Mouse (Mus musculus) forebrain, postnatal 0 days (tissue): Measurements from ENCODE around the gene Apmap. TPM values are rescaled to one million over a fixed set of nuclear protein-coding genes. Genes with fewer than 3 reads are reported as not detected.

ENCODE experiments used
- ATAC-seq: fragments of 200-750 bp; cut with Nextera tagmentation; 2 replicates; pipeline ENCODE4 v1.8.0; 2017; ENCODE audit warnings: mild to moderate bottlenecking, moderate library complexity
- DNase-seq: peaks from one replicate; pipeline ENCODE4 v3.0.0-alpha.2; 2015
- H3K27ac ChIP-seq: fragments of 300-500 bp; sonication (generic); 2 replicates; pipeline ENCODE4 v1.5.1; 2014; ENCODE audit warnings: low read depth, mild to moderate bottlenecking, antibody characterized with exemption, low read length, moderate library complexity, mixed read lengths
- H3K27me3 ChIP-seq: fragments of 300-500 bp; sonication (generic); 2 replicates; pipeline ENCODE4 v1.6.1; 2014; ENCODE audit warnings: mild to moderate bottlenecking, low read length, mixed read lengths; ENCODE audit not compliant: insufficient read depth
- H3K36me3 ChIP-seq: fragments of 300-500 bp; sonication (generic); 2 replicates; pipeline ENCODE4 v1.6.1; 2014; ENCODE audit warnings: mild to moderate bottlenecking, moderate library complexity; ENCODE audit not compliant: insufficient read depth
- H3K4me1 ChIP-seq: fragments of 300-500 bp; sonication (generic); 2 replicates; pipeline ENCODE4 v1.6.1; 2014; ENCODE audit warnings: antibody characterized with exemption; ENCODE audit not compliant: insufficient read depth
- H3K4me2 ChIP-seq: fragments of 300-500 bp; sonication (generic); 2 replicates; pipeline ENCODE4 v1.6.1; 2014; ENCODE audit warnings: low read depth, mild to moderate bottlenecking, moderate library complexity
- H3K4me3 ChIP-seq: fragments of 300-500 bp; sonication (generic); 2 replicates; pipeline ENCODE4 v1.5.1; 2014; ENCODE audit warnings: low read depth, low read length, mixed read lengths
- H3K9ac ChIP-seq: fragments of 300-500 bp; sonication (generic); 2 replicates; pipeline ENCODE4 v1.6.1; 2014; ENCODE audit warnings: mild to moderate bottlenecking
- H3K9me3 ChIP-seq: fragments of 300-500 bp; sonication (generic); 2 replicates; pipeline ENCODE4 v1.6.1; 2016; ENCODE audit warnings: low read length
- CTCF ChIP-seq: sonication (generic); IDR thresholded peaks from 2 replicates; pipeline ENCODE4 v1.5.1; 2016; ENCODE audit warnings: antibody characterized with exemption, control low read depth, low read depth
- WGBS: fragments of 180-500 bp; shearing (Covaris S2); extraction: QIAGEN DNeasy Blood & Tissue Kit; methylation state at CpG from one replicate; pipeline ENCODE4 v1.1.7; 2014; 5-methylcytosine and 5-hydroxymethylcytosine counted together
- polyA plus RNA-seq: library from polyadenylated mRNA; unstranded; fragments of >200 nt; fragmentation: Nextera tagmentation; extraction: Ambion mirVana; gene quantifications from 2 replicates; pipeline ENCODE4 v1.2.1, GENCODE M21; 2015
- total RNA-seq: library from RNA; depleted of rRNA; stranded (reverse); fragments of >200 nt; gene quantifications from 2 replicates; pipeline ENCODE4 v1.2.3, GENCODE M21; 2014

The Apmap gene
- total and polyA plus RNA-seq, 2 experiments from 2014 or later: 43.0 to 53.5 TPM

DNA sequence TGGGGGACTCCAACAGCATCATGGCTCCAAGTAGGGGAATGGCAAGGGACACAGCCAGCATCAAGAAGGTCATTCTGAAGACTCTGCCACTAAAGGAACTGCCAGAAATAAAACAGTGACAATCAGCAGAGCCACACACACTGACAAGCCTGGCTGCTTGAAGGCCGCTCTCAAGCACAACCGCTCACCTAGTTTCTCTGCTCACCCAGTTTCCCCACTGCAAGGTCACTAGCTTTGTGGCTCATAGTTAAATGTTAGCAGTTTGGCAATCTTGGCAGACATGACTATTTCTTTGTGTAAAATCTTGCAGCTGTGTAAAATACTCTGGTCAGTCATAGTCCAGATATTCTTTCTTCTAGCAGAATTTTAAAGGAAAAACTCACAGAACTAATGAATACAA lies 8.1 kb downstream of the Apmap start:
- Histone ChIP-seq H3K4me3 (no peak overlapping the region), H3K4me1 (no peaks in the 10 kb centered on the region), H3K4me2 (no peak overlapping the region), H3K9ac (no peak overlapping the region), H3K27ac (no peak overlapping the region), H3K9me3 (no peaks in the 10 kb centered on the region), H3K36me3 (peaks cover 12% of the 10 kb centered on the region; the same call in 1 of the 2 replicates), H3K27me3 (no peaks in the 10 kb centered on the region)
- ATAC-seq (no peak), DNase-seq (no peak)
- TF ChIP-seq CTCF: no peak
- 96% methylated on average over 2 of the region's 2 CpGs for WGBS

DNA sequence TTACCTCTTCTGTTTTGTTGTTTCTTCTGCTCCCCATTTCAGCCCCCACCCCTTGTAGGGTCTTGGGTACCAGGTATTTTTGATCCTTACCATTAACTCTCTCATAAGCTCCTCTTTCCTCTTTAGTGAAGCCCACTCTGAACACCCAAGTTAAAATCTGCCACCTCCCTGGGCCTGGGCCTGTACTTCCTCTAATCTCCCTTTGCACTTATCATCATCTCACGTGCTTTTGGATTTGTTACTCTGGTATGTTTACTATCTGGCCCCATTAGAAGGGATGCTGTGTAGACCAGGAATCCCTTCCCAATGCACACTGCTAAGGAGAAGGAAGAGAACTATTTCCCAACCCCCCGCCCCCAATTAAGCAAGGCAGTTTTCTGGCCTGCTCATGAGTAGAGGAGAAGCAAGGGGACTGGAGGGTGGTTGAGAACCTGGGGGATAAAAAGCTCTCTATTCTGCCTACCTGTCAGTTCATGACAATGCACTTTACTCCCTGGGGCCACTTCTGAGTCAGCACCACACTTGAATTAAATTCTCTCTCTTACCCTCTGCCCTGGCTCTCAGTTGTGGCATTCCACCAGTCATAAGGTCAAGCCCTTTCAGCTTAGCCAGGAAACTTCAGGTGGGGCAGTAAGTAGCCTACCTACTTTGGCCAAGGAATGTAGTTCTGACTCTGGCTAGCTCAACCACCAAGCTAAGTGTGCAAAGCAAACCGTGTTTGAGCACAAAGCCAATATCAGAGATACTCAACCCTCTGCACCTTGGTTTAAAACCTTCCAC lies 12.8 kb downstream of the Apmap start:
- H3K27me3 ChIP-seq: no peaks in the 10 kb centered on the region
- H3K4me2 ChIP-seq: no peak overlapping the region
- no peak overlapping the region for H3K9ac ChIP-seq
- TF ChIP-seq CTCF: no peak
- DNase-seq: no peak
- no peak for ATAC-seq
- no peak overlapping the region for H3K27ac ChIP-seq
- H3K9me3 ChIP-seq: no peaks in the 10 kb centered on the region
- peaks cover 39% of the 10 kb centered on the region for H3K36me3 ChIP-seq
- H3K4me1 ChIP-seq: no peaks in the 10 kb centered on the region
- WGBS: 97% methylated on average over 3 of the region's 3 CpGs
- no peak overlapping the region for H3K4me3 ChIP-seq

DNA sequence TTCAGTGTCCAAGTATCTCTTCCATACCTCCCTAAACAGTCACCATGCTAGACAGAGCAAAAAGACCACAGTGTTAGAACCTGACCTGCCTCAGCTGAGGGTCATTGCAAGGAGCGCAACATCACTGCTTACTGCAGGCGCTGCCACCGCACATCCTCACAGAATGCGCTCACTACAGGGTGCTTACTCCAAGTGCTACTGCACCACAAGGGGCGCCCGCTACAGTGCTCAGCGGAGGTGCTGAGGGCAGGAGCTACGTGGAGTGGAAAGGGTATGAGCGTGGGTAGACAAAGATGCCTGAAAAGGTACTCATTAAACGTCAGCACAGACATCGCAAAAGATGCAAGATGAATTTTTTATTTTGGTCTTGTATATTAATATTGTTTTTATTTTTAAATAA lies 19.3 kb downstream of the Apmap start:
- Histone ChIP-seq H3K27me3 (no peaks in the 10 kb centered on the region), H3K36me3 (peaks cover 69% of the 10 kb centered on the region), H3K4me3 (no peak overlapping the region), H3K9ac (no peak overlapping the region), H3K9me3 (no peaks in the 10 kb centered on the region), H3K4me2 (no peak overlapping the region), H3K27ac (no peak overlapping the region), H3K4me1 (no peaks in the 10 kb centered on the region)
- 0 out of 2 replicates have a peak, but pooled peaks have one; percentile 14 for TF ChIP-seq CTCF
- ATAC-seq (no peak), DNase-seq (no peak)
- 72% methylated on average over 11 of the region's 11 CpGs for WGBS

DNA sequence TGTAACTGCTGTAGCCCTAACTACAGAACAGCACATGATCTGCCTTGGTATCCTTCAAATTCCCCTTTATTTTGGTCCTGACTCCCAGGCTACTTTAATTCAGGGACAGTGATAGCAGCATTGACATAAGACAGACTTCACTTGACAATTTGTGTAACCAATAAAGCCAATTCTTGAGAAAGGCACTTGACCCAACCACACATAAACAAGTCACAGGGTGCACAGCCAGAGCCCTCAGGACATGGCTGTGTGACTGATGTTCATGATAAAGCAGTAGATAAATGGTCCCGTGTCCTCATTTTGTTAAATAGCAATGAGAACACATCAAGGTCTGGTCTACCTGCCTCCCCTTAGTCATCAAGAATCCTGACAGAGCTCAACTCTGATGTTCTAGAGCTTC lies 28.7 kb downstream of the Apmap start:
- DNase-seq (no peak), ATAC-seq (no peak)
- TF ChIP-seq CTCF: no peak
- peaks cover 27% of the 10 kb centered on the region for H3K36me3 ChIP-seq
- H3K4me3 ChIP-seq: no peak overlapping the region
- no peaks in the 10 kb centered on the region for H3K9me3 ChIP-seq
- H3K27me3 ChIP-seq: no peaks in the 10 kb centered on the region
- no peak overlapping the region for H3K27ac ChIP-seq
- no peak overlapping the region for H3K9ac ChIP-seq
- no peak overlapping the region for H3K4me2 ChIP-seq
- 97% methylated on average over 1 of the region's 1 CpGs for WGBS
- no peaks in the 10 kb centered on the region for H3K4me1 ChIP-seq

DNA sequence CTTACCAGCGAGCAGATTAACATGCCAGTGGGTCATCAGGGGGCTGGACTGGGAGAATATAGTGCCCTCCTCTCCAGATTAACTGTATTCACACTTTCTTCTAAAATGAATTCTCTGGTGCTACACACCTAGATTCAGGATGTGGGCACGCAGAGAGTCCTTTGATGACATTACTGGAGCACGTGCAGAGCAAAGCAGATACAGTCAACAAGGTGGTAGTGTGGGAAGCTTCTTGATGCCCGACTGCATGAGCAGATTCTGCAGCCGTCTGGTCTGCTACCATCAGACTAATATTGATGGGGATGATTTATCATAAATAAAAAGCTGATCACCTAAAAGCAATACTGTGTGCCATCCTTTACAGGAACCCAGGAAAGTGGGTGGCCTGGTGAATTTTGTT lies 29.8 kb downstream of the Apmap start:
- no peak for DNase-seq
- H3K9ac ChIP-seq: no peak overlapping the region
- no peak for ATAC-seq
- no peaks in the 10 kb centered on the region for H3K4me1 ChIP-seq
- 87% methylated on average over 5 of the region's 5 CpGs for WGBS
- H3K4me3 ChIP-seq: no peak overlapping the region
- H3K27me3 ChIP-seq: no peaks in the 10 kb centered on the region
- no peak overlapping the region for H3K27ac ChIP-seq
- no peak overlapping the region for H3K4me2 ChIP-seq
- no peak for TF ChIP-seq CTCF
- H3K9me3 ChIP-seq: no peaks in the 10 kb centered on the region
- peaks cover 17% of the 10 kb centered on the region for H3K36me3 ChIP-seq

DNA sequence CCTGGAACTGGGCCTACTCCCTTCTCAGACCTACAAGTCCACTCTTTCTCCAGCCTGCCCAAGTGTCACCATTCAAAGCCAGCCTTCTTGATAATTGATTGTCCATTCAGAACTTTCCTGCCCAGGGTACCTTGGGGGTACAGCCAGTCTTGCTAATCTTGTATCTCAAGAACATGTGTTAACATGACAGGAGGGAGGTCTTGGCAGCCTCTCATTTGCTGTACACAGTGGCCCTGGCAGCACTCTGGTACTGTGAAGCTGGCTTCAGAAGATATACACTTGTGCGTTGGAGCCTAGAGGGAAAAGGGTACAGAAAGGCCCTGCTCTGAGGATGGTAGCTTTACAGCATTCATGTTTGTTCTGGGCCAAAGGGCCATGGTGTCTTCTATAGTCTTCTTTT lies 32.1 kb downstream of the Apmap start:
- Histone ChIP-seq H3K4me2 (no peak overlapping the region), H3K4me3 (no peak overlapping the region), H3K9me3 (no peaks in the 10 kb centered on the region), H3K4me1 (no peaks in the 10 kb centered on the region), H3K27ac (no peak overlapping the region), H3K9ac (no peak overlapping the region), H3K27me3 (no peaks in the 10 kb centered on the region), H3K36me3 (0 out of 2 replicates have a peak, but pooled peaks cover 9% of the 10 kb centered on the region)
- TF ChIP-seq CTCF: no peak
- WGBS: 90% methylated on average over 1 of the region's 1 CpGs
- DNase-seq: no peak
- ATAC-seq: no peak

DNA sequence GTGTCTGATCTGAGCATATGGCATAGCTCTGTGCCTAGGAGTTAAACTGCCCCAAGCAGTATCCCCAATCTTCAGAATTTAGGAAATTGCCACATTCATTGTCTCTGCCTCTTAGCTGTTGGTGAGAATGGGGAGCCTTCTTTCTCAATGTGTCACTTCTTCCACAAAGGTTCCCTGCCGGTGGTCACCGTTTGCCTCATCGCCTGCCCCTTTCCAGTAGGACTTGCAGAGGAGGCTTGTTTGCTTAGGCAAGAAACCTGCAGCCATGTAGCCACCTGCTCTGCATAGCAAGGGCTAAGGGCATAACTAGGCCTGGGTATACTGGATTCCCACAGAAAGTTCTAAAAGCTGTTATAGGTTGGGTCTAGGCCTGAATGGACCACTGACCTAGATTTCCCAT lies 35.9 kb downstream of the Apmap start:
- Histone ChIP-seq H3K4me3 (no peak overlapping the region), H3K9ac (no peak overlapping the region), H3K4me2 (no peak overlapping the region), H3K9me3 (no peaks in the 10 kb centered on the region), H3K36me3 (no peaks in the 10 kb centered on the region), H3K4me1 (no peaks in the 10 kb centered on the region), H3K27ac (no peak overlapping the region), H3K27me3 (no peaks in the 10 kb centered on the region)
- ATAC-seq (no peak), DNase-seq (no peak)
- 96% methylated on average over 3 of the region's 3 CpGs for WGBS
- TF ChIP-seq CTCF: no peak
